Mouse (Mus musculus): ENCODE data around the gene Gm960.

Gene Gm960

DNA sequence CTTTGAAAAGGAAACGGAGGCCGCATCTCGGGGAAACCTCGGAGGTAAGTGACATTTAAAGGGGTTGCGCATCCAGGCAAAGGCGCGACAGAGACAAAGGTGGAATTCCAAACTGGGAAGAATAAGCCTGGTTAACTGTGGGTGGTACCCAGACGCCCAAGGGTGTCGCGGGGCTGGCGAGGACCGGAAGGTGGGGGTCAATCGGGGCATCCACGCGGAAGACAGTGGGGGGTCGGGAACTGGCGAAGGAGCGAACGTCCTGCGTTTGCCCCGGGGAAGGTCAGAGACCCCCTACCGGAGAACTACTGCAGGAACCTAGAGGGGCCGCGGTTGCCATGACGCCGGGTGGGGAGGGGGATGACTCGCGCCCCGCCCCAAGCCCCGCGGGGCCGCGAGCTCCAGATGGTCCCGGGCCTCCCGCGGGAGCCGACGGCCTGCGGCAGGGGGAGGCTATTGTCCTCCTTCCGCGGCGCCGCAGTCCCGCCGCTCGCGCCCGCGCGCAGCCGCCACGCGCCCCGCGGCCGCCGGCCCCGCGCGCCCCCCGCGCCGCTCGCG is 13.2 kb upstream of the Gm960 start:
- no peak for DNase-seq (ENCODE audit: low spot score)

DNA sequence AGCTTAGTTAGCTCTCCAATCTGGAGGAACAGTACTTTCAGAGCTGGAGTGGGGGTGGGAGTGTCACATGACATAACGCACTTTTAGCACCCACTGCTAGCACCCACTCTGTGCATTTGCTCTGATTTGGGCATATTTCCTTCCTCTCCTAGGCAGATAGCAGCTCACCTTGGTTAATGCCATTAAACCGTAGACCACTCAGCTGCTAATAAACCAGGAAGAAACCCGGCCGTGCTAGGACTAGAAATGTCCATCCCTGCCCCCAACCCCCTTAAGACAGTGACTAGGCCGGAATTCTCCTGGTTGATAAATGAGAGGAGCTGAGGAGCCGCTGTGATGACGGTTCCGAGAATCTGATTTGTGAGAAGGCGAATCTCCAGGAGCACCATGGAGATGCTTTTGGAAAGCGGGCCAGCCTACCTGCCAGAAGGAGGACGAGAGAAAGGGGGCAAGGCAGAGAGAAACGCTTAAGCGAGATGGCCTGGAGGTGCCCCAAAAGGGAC is 12.7 kb upstream of the Gm960 start, which contains the start of gene Sptbn2:
Sptbn2 (plus strand) TSS at position 70 of the 503 bp plus-strand sequence.
- peak; percentile 79 for DNase-seq (ENCODE audit: low spot score)

DNA sequence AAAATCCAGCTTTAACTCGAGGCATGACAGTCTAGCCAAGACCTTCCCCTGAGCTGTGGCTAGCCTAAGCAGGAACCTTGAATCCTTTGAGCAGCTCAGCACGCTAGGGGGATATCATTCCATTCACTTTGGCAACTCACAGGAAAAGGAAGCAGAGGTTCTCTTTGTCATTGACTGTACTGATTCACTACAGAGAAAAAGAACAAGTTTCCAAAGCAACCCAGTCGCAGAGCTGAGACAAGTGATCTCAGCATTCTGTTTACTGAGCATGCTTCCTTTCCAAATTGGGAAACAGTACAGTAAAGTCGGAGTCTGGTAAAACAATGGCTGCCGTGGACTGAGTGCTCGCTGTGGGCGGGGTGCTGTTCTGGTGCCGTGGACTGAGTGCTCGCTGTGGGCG is 10.3 kb upstream of the Gm960 start:
- DNase-seq (ENCODE audit: low spot score) = no peak

DNA sequence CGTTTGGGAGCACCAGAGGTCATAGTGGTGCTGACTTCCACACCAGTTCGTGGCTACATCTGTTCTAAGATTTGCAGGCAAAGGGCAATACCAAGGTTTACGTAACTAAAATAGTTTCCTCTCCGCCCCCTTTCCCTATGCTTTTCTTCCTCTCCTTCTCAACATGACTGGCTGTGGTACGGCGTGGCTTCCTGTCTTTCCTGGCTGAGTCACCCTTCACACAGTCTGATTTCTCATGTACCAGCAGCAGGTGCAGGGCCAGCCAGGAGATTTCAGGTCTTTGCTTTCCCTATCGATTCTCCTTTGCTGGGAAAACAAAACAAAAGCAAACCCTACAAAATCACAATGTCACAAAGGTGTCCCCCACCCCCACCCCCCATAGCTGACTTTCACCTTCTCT is 2.8 kb upstream of the Gm960 start:
- DNase-seq (ENCODE audit: low spot score) = no peak

DNA sequence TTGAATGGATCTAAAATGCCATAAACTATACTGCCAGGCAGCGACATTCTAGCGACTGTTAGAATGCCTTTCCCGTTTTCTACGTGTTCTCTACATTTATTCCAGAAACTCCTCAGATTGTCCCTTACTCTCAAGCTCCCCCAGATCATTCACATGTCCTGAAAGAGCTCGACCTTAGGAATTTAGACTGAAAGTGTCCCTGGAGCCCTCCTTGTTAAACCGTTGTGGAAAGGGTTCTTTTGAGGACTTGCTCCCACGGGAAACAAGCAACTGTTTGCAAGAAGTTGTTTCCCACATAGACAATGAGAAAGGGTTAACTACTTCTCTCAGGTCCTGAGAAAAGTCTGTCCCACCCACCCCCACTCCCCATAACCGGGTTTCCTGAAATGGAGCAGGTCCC is 2.2 kb upstream of the Gm960 start:
- DNase-seq (ENCODE audit: low spot score) = no peak

DNA sequence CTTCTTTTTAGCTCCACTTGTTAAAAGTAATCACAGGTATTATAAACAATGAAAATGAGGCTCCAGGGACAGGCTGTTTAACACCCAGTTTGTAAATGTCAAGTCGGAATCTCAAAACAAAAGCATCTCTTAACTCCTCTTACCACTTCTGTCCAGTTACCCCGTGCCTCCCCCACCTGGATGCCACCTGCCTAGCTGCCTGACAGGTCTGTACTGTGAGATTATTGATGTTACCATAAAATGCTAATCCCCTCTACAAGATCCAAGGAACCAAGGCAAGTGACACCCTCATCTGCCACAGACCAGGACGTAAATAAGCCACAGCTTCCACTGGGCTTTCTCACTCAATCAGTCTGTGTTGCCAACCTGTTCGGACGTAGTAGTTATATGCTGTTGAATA is 1.4 kb upstream of the Gm960 start:
- no peak for DNase-seq (ENCODE audit: low spot score)

DNA sequence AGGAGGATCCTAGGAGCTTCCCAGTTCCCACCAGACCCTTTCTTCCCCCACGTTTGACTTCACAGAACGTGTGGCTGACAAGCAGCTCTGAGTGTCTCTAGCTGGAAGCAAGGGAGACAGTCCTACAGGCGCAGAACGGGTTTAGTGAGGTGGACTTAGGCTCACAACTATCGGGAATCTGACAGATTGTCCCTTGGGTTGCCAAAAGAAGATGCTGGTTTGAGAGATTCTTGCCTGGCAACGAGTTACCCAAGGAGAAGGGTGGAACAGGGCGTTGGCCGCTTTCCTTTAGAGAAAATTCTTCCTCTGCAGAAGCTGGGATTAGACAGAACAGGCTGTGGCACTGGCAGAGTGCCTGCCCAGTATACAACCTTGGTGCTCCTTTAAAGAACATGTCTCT is 388 bp upstream of the Gm960 start:
- no peak for DNase-seq (ENCODE audit: low spot score)

DNA sequence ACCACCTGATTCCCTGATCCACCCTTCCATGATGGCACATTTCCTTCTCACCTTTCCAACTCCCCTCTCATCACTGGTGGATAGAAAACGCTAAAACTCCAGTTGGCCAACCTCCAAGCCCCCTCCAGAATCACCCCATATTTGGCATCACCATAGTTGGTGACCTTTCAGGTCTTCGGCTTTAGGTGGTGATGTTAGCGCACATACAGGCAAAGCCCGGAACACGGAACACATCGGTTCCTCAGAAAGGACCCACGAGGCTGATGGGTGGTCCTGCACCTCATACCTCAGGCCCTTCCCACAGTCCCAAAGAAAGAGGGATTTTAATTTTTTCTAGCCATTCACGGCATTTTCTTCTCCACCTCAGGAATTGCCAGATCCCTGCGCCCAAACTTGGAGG is 747 bp downstream of the Gm960 start:
- DNase-seq (ENCODE audit: low spot score) = no peak

DNA sequence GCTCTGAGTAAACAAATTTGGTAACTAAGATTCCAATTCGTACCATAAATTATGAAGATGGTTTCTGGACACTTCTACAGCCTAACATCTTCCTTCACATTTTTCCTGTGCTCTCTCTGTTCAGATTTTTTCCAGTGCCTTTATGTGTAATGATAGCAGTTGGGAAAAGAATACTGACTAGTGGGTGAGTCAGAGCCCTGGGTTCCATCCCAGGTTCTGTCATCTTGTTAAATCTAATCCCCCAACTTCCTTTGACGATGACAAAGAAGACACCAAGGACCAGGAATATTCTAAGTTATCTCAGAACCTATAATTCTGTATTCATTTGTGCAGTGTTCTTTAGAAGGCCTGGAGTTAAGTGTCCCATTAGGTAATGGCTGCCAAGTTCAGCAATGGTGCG is 1.3 kb downstream of the Gm960 start:
- DNase-seq (ENCODE audit: low spot score) = no peak

DNA sequence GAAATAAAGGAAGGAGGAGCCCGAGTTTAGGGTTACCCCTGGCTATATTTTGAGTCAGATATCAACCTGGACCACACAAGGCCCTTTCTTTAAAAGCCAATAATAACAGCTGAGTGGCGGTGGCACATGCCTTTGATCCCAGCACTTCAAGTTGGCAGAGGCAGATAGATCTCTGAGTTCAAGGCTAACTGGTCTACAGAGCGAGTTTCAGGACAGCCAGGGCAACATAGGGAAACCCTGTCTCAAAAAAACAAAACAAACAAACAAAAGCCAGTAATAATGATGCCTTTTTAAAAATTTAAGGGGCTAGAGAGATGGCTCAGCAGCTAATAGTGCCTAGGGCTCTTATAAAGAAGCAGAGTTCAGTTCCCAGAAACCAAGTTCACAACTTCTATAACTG is 4.1 kb downstream of the Gm960 start:
- no peak for DNase-seq (ENCODE audit: low spot score)

DNA sequence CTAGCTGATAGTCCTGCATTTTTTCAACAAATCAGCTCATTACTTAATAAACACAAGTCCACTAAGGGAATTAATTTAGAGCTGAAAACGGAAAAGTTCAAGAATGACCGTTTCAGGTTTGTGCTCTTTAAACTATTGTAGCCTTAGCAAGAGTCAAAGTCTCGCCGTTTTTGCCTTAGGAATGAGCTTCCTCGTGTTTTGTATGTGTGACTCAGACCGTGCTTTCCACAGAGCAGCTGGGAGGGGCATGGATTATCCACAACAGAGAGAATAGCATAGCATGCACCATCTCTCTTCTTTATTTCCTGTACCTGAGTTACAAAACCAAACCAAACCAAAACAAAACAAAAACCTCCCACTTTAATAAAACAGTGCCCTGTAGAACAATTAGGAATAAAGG is 26.1 kb downstream of the Gm960 start:
- DNase-seq (ENCODE audit: low spot score) = no peak

DNA sequence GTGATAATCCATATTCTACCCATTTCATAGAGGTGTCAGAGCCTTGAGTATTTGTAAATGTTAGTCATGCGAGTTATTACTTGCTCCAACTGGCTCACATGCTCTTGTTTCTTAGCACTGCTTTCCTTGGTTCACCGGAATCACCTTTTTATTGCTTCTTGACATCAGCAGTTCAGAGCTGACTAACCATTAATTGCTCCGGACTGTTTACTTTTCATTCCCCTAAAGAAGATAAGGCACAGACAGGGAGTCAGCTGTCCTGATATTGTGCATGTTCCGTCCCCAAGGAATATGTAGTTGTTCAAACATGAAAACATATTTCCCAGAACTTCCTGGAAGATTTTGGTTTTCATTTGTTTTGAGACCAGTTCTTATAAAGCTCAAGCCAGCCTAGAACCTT is 27.7 kb downstream of the Gm960 start:
- no peak for DNase-seq (ENCODE audit: low spot score)

DNA sequence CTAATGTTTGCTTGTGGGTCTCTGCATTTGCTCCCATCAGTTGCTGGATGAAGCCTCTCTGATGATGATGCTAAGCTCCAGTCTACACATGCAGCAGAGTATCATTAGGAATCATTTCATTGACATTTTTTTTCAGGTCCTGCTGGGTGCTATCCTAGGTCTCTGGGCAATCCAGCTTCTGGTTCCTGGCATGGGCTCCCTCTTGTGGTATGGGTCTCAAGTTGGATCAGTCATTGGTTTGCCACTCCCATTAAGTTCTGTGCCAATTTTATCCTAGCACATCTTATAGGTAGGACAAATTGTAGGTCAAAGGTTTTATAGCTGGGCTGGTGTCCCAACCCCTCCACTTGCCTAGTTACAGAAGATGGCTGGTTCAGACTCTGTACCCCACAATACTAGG is 31.7 kb downstream of the Gm960 start:
- DNase-seq (ENCODE audit: low spot score) = no peak

DNA sequence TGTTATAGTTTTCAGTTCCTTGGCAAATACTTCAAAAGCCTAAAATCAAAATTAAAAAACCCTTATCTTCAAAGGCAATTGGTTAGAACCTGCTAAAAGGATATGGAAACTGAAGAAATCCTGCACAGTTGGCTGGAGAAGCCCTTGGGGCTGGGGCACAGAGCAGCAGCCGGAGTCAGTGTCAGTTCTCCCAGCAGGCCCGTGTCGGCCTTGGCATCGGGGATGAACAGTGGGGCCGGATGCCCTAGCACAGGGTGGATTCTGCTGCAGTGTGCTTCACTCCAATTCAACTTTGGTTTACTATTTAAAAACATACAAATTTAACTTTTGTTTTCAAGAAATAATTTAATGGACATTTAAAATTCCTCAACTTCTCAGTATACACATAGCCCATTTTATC is 40.3 kb downstream of the Gm960 start:
- no peak for DNase-seq (ENCODE audit: low spot score)

DNA sequence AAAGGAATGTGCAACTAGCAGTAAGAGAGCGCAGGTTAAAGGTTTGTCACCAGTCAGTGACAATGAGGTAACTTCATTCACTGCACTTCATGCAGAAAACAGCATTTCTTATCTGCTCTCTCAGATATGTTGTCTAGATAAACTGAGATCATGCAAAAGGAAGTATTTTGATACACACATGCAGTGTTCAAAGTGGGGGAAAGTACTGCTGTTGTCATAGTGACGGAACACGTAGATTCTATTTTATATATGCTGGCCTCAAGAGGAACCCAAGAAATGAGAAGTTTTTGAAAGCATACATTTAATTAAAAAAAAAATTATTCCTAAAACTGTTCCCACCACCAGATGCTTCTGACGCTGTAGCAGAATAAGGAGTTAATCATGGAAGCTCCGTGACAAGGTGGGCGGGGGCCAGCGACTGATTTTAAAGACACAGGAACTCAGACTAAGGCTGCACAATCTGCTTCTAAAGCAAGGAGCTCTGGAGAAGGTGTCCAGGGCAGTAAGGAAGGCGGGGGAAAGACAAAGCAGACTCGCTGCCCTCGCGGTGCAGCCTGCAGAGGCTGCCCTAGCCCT is 51.5 kb downstream of the Gm960 start:
- DNase-seq (ENCODE audit: low spot score) = peak; percentile 31

DNA sequence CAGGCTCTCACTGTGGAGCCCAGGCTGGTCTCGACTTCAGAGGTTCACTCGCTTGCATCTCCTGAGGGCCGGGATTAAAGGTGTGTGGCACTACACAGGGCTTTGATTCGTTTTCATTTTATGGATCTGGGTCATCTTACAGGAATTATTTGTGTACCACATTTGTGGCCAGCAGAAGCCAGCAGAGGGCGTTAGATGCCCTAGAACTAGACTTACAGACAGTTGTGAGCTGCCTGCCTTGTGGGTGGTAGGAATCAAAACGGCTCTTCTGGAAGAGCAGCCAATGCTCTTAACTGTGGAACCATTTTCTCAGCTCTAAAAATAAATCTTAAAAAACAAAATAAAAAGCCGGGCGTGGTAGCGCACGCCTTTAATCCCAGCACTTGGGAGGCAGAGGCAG is 54.2 kb downstream of the Gm960 start:
- DNase-seq (ENCODE audit: low spot score) = peak; percentile 61

DNA sequence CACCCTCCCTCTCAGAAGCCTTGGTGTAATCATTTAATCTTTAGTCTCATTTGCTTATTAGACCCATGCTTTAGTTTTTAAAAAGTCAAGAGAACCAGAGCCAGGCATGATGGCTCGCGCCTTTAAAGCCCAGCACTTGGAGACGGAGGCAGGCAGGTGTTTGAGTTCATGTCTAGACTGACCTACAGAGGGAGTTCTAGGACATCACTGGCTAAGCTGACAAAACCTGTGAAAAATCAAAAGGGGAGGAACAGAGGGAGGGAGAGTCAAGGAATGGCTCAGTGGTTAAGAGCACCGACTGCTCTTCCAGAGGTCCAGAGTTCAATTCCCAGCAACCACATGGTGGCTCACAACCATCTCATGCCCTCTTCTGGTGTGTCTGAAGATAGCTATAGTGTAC is 62.5 kb downstream of the Gm960 start:
- no peak for DNase-seq (ENCODE audit: low spot score)

DNA sequence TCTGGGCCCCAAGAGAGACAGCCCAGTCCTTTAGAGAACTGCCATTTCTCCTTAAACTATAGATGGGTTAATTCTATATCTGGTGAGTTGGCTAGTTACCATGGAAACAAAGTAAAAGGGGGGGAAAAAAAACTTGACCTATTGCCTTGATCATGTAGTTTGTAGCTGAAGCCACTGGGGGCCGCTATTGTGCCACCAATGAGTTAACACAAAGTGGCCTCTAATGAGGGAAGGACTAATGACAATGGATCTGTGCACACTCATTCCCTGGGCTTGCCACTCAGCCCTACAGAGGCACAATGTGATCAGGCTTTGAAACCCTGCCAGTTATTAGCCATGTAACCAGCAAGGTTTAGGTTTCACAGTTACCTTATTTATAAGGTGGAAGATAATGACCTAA is 69.6 kb downstream of the Gm960 start:
- DNase-seq (ENCODE audit: low spot score) = no peak

DNA sequence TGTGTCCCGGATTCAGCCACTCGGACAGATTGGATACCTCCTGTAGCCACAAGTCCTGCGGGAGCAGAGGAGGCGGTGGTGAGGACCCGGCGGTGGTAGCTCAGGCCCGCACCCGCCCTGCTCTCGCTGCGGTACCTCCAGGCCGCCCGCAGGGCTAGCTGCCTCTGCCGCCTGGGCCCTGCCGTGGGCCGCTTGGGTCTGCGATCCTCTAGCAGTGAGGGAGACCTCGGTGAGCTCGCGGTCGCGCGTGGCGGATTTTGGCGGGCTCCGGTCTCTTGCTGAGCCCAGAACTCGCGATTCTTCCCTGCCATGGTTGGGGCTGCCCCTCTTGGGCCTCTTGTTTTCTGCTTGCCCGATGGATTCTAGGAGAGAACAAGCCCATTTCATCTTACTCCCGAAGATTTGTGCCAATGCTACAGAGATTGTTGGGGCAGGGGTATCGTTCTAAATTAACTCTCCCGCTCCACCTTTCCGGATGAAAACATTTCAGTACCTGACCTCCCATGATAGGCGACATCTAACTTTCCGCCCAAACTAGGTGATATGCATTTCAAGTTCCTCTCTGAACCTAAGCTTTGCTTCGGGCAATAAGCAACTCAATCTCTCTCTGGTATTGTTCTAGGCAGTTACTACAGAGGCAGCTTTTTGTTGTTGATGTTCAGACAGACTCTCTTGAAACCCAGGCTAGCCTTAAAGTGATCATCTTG is 72.5 kb downstream of the Gm960 start:
- DNase-seq (ENCODE audit: low spot score) = no peak

DNA sequence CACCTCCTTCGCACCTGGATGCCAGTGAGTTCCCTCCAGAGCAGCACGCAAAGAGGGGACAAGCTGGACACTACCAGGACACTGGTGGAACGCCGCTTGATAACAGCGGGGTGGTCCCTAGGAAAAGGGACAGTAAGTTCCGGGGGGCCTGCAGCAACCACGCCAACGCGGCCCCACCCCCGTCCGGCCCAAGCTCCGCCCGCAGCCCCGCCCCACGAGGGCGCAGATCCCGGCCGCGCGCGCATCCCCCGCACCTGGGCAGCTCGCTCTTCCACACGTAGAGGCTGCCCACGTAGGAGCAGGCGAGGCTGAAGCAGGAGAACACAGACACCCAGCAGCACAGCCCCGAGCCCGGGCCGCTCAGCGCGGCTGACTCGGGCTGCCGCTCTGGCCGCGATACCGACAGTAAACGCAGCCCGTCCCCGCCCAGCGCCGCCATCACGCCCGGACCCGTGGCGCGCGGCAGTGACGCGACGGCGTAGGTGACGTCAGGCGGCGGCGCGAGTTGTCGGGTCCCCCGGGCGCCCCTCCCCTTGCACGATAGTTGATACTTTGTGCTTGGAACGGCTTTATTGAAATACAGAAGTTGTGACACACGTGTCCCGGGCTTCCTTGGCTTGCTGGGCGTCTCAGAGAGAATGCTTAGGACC is 73.2 kb downstream of the Gm960 start, which contains the start of gene Rce1:
Rce1 (minus strand) TSS at position 463 of the 650 bp plus-strand sequence.
- peak; percentile 81 for DNase-seq (ENCODE audit: low spot score)

DNA sequence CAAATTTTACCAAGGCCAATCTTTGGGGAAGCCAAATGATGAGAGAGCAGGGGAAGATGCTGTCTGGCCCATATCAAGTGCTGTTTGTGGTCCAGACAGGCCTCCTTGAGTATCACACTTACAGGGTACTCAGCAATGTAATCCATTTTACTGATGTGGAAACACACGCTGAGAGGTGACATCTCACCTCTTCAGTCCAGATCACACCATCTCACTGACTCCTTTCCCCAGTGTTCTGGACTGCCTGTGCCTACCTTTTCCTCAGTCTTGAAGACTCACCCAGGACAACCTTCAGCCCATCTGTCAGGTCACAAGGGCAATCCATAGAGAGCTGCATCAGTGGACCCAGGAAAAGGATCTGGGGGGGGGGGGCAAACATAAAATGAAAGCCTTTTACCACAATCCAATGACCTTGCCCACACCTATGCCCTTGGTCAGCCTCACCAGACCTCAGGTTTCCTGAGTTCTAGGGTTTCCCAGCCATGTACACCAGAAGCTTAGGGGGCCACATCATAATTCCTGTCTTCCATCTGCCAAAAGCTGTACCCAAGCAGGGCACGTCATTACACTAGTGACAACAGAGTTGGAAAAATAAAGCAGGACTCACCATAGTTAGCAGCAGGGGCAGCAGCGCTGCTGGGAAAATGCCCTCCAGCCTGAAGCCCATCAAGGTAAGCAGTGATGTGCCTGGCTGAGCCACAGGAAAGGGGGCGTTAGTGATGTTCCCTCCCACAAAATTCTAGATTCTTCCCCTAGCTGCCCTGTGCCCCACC is 73.9 kb downstream of the Gm960 start:
- DNase-seq (ENCODE audit: low spot score) = no peak

DNA sequence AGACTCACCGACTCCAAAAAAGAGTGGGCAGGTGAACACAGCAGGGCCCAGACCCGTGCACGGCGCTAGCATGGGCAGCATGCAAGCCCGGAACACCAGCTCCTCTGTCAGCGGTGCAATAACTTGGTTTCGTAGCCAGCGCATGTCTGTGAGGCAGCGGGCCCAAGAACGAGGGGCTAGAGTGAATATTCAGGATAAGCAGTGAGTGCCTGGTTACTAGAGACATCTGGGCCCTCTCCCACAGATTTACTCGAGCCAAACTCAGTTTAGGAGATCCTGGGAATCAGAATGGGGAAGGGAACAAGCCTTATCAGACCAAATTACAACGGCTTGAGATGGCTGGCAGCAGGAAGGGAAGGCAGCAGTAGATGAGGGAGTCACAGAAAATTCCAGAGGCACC is 74.5 kb downstream of the Gm960 start:
- DNase-seq (ENCODE audit: low spot score) = no peak

Measured in left cerebral cortex, adult 11 months (tissue).